Mouse (Mus musculus) cerebellum, postnatal 10 days (tissue): ENCODE results near the gene Kti12.
A peak's percentile ranks its signal among the peaks of the same experiment; 100 is the strongest.

Source experiments
- DNase-seq, 2 experiments: peaks; one replicate each; pipeline ENCODE4 v3.0.0; 2021; ENCODE audit warnings: mixed read lengths in 2 of 2

Kti12 gene

DNA sequence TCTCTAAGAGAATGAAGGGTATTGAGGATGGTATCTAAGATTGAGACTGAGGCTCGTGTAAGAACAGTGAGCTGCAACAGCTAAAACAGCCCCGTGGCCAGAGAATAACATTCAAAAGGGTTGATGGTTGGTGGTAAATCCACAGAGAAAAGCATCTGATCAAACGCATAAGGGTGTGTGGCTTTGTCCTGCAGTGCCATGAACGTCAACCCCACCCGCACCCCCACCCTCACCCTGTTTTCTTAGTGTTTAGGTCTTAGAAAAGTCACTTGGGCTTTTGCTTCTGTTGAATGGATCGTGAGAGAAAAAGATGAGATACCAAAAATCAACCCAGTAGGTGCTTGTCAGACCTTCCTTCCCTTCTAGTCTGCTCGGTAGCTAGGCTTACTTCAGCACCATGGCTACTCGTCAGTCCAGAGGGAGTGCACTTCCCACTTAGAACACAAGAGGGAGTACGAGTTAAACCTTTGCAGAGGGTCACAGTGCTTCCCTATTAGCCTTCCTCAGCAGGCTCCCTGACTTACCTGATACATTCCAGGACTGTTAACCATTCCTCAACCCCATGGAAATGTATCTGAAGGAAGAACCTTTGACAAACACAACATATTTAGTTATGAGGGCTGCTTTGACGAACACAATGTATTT, 22.3 kb downstream of the Kti12 start:
- DNase-seq, result peak; percentile 94 to 97

DNA sequence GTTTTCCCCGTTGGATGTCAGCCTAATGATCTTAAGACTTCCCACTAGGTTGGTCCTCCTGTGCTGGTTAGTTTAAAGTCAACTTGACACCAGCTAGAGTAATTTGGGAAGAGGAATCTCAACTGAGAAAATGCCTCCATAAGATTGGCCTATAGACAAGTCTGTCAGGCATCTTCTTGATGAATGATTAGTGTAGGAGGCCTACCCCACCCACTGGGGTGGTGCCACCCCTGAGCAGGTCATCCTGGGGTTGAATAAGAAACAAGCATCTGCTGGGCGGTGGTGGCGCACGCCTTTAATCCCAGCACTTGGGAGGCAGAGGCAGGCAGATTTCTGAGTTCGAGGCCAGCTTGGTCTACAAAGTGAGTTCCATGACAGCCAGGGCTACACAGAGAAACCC, 26.2 kb downstream of the Kti12 start:
- no peak for DNase-seq

DNA sequence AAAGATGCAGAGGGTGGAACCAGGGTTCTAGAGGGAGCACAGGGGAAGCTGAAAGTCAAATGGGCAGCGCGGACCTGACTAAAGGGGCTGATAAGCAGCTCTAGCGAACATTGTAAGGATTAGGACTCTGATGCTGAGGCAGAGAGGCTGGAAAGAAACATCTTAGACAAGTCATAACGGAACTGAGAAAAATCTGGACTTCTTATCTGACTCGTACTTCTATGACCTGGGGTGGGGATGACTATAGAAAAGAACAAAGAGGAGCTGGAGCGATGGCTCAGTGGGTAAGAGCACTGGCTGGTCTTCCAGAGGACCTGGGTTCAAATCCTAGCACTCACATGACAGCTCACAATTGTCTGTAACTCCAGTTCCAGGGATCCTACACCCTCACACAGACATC, 30.3 kb downstream of the Kti12 start:
- no peak for DNase-seq

DNA sequence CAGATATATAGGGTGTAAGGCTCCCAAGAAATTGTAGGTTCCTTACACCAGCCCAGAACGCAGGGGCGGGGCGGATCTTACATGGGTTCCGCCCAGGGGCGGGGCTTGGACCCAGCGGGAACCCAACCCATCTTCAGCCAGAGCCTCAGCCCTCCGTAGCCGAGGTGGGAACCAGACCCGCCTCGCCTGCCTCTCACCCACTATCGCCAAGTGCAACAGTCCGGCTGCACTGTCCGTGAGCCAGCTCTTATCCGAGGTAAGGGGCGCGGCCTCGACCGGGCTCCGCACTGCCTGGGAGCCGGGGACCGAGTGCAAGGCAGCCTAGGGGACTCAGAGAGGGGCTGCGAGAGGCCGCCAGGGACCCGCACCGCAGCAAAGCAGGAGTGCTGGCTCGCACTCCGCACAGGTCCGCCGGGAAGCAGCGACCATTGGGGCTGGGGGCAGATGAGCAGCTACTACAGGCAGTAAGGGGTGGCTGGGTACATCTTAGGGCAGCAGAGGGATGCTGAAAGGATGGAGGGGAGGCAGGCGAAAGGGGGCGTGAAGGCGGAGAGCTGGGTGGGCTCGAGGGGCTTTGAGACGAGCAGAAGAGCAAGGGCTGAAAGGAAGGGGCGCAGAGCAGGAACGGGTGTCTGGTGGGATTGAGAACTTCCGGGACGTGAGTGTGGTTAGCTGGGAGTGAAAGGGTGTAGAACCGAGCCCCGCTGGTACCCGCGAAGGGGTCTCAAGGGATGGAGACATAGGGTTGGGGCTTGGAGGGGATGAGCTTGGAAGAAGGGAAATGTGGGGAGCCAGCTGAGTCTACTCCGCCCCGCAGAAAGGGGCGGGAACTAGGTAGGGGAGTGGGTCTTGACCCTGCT, 31.6 kb downstream of the Kti12 start, which contains the start of gene Rab3b:
Gene Rab3b (plus strand): TSS at position 101 of the 860 bp plus-strand sequence.
- peak; percentile 75 to 79 for DNase-seq

DNA sequence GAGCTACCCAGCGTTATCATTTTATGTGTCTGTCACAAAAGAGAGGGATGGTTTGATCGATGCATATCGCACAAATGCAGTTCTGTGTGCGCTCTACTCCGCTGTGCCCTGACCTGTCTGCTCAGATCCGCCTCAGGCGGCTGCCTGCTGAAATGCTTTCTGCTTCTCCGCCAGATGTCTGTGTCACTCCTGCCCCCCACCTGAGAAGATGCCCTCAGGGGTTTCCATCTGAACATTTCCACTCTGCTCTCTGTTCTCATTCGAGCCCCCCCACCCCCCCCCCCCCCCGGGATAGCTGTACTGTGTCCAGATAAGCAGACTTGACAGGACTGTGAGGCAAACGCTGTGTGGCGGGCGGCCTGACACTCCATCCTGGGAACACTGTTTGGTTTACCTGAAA, 36.2 kb downstream of the Kti12 start:
- DNase-seq, result peak in 1 of 2 experiments; percentile 30

DNA sequence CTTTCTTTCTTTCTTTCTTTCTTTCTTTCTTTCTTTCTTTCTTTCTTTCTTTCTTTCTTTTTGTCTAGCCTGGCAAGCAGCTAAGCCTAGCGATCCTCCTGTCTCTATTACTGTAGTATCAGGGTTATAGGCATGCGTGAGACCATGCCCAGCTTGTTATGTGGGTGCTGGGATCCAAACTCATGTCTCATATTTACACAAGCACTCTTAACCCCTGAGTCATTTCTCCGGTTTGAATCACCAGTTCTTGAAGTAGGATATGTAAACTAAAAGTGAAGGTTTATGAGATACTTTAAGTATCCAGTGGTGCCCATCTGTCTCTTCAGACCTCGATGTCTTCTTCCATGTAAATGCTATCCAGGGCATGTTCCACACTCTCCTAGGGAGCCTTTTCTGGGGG, 39.9 kb downstream of the Kti12 start:
- no peak for DNase-seq

DNA sequence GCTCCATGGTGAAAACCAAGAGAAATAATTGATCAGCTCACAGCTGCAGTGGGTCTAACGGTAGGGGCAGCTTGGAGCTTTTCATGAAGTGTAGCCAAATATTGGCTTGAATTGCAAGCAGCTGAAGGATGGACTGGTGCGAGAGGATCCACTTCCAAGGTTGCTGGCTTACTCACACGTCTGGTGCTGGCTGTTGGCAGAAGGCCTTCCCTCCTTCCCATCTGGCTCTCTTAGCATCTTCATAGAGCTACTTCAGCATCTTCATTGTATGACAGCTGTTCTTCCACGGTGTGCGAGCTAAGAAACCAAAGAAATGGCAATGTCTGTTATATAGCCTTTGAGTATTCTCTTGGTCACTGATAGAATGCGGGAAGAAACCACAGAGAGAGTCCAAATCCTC, 43.3 kb downstream of the Kti12 start:
- DNase-seq, result peak; percentile 40 to 66
